Mouse (Mus musculus) retina, postnatal 1 day (tissue): Measurements from ENCODE around the gene Nav2.

Source experiments
- DNase-seq: peaks from one replicate; pipeline ENCODE4 v3.0.0-alpha.2; 2012

Nav2 gene

DNA sequence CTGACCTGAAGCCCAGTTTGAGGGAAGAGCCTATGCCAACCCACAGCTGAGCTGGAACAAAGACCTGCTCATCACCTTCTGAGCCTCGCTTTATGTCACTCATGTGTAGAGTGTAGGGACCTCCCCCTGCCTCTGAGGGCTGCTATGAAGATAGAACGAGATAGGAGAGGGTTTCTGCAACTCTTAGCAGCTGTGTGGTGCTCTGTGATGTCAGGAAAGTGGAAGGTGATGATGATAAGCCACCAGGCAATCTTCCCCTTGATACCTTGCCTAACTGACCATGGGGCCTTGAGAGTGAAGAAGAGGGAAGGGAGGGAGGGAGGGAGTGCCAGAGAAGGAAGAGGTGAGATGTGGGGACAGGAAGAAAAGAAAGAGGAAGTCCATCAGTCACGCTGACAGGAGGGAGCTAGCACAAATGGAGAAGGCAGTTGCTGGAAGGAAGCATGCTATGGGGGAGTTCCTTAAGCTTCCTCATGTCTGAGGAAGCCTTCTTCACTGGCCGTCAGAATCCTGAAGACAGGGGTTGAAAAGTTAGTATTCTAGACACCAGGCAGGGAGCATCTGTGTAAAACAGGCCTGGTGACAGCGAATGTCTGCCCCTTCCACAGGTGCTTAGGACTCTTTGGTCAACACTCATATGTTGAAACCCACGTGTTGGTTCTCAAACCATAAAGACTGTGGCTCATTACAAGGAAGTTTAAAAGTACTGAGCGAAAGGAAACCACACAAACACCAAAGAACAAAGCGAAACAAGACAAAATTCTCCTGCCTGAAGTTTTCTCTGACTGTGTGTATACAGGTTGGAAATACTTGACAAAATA is at the start of gene Nav2:
Nav2 (plus strand) TSS at position 196 of the 821 bp plus-strand sequence.
- no peak for DNase-seq

DNA sequence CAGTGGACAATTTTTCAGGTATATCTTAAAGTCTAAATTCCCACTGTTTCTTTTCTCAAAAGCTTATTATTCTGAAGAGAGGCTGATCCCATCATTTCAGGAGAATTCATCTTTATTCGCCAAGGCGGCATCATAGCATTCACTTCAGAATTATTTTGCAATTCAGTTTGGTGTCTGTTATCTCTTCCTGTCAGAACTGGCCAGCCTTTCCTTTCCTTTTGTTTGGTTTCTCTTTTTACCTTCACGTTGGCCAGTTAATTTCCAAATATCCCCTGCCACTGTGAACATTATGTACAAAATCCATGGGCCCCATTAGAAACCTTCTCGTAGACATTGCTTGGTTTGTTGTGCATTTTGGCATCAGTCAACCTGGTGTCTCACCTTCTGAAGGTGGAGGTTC is 49.2 kb upstream of the Nav2 start:
- no peak for DNase-seq

DNA sequence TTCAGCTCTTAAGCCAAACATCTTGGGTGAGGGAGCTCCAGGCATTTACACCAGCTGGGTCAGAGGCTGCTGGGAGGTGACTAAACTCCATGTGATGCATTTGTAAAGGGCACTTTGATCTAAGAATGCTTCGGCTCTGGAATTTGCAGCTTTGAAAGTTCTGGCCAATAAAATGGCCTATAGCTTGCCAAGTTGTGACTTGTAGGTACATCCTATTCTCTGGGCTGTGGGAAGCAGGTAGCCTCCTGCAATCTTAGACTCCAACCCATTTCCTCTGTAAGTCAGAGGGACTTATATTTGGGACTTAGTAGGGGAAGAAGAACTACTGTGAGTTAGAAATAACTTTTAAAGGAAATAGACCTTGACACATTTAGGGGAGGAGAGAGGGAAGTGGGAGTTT is 47.6 kb upstream of the Nav2 start:
- no peak for DNase-seq

DNA sequence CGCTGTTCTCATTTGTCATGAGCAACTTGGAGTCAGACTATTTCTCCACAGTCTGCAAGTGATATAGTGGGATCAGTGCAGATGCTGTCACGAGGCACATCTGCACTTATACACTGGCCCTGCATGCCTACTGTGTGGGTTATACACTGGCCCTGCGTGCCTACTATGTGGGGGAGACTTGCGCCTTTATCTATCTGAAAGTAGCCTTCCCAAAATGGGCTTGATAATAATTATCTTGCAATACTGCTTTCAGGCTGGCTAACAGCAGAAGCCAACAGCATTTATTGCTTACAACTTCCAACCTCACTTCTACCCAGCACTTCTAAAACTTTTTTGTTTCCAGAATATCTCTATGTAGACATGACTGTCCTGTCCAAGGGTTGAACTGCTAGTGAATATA is 46.7 kb upstream of the Nav2 start:
- no peak for DNase-seq

DNA sequence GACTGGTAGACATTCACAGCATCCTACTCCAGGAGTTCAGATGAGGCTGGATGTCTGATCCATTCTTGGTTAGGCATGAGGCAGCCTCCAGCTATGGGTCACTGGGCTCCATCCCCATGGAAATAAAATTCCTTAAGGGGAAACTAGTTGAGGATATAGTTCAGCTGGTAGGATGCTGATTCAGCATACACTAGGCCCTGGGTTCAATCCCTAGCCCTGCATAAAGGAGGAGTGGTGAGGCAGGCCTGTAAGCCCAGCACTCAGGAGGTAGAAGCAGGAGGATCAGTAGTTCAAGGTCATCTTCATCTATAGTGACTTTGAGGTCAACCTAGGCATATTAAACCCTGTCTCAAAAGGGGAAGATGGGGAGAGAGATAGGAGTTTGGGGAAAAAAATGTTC is 44.3 kb upstream of the Nav2 start:
- no peak for DNase-seq

DNA sequence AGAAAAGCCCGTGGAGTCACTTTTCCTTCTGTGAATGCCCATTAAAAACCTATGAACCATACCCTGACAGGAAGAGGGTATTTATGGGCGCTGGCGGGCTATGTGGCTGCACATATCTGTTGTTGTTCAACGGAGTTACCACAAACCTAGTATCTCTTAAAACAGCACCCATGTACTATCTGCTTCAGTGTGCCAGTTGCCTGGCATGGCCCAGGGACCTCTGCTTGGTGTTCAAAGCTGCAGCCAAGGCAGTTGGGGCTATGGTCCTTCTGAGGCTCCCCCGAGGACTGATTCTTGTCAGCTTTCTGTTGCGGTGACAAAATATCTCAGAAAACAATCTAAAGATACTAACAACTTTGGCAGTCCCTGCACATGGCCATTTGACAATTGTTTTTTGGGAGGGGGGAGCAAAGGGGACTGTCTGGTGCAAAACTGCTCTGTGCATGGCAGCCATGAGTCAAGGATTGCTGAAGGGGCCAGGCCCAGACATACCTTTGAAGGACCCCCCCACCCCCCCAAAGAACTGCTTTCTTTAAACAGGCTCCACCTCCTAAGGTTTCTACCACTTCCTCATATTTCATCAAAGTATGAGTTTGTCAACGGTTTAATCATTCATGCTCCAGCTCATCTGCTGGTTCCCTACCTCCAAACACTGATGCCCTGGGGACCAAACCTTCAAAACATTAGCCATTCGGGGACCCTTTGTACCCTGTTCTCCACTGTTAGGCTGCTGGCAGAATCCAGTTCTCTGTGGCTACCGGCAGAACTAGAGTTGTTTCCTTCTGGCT is 43.7 kb upstream of the Nav2 start:
- DNase-seq, result no peak

DNA sequence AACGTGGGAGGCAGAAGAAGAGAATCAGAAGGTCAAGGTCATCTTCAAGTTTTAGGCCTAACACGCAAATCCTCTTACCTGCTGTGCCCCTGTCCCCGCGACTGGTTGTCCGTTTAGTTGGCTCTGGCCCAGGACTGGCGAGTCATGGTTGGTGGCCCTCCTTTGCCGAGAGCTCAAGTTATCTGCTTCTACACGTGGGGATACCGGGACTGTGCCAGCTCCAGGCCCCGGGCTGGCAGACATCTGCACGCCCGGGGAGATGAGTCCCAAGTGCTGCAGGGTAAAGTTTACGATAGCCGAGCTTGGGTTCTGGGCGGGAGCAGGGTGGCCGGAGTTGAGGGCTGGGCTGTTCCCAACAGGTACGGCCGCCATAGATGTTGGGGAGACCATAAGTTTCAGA is 40.9 kb upstream of the Nav2 start:
- DNase-seq, result no peak

DNA sequence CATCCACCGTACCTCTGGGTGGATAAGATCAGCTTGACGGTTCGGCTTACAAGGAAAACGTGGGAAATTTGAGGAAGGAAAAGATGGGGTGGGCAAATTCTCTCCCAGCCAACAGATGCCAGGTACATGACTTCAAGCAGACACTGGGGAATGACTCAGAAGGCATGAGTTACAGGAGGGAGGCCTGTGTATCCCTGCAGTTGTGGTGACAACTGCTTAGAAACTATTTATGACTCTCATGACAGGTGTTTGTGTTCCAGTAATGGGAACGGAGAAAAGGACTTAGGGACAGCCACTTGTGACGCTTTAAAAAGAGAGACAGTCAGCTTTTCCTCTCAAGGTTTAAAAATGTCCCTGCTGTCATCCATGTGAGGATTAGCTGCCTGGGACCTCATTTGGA is 38.4 kb upstream of the Nav2 start:
- DNase-seq, result no peak

DNA sequence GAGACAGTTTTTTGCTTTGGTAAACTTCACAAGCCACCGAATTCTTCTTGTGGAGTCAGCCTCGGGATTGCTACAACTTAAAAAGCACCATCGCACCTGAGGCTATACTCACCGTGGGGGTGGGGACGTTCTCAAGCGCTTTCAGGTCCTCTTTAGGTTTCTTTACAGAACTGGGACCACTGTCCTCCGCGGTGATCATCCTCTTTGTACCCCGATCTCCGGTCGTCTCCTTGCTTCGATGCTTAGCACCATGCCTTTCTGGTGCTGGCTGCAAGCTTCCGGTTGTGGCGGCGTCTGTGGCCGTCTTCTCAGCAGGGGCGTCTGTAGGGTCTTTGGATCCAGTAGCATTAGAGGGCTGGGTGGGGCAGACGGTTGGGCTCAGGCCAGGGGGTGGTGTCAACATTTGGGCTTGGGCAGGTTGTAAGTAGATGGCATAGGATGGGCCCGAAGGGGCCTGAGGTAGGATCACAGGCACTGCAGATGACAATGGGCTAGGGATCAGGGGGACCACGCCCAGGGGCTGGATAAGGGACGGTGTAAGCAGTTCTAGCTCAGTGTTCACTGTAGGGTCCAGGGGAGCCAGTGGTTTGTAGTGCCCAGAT is 37.8 kb upstream of the Nav2 start:
- no peak for DNase-seq

DNA sequence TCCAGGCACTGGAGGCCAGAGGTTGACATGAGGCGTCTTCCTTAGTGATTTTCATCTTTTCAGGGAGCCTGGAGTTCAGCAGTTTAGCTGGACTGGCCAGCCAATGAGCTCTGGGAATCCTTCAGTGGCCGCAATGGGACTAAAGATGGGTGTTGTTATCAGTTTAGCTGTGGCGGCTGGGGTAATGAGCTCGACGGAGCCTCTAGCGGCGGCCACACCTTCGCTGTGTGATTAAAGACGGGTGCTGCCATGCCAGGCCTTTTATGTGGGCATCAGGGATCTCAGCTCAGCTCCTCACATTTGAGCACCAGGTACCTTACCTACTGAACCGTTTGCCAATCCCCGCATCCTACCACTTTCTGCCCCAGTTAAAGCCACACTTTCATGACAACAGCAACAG is 37.2 kb upstream of the Nav2 start:
- DNase-seq, result no peak

DNA sequence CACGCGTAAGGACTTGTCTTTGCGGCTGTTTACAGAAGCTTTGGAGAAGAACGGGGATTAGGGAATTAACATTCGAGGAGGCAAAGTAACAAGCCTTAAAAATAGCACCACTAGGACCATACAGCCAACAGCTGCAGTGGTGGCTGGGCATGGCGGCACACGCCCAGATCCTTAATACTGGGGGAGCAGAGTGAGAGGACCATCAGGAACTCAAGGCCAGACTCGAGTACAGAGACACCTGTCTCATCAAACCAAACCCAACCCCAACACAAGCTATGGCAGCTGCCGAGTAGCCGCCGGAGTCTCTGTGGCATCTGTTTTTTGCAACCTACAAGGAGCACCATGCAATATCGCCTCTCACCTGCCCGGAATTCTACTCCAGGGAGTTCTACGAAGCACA is 33.4 kb upstream of the Nav2 start:
- DNase-seq, result no peak

DNA sequence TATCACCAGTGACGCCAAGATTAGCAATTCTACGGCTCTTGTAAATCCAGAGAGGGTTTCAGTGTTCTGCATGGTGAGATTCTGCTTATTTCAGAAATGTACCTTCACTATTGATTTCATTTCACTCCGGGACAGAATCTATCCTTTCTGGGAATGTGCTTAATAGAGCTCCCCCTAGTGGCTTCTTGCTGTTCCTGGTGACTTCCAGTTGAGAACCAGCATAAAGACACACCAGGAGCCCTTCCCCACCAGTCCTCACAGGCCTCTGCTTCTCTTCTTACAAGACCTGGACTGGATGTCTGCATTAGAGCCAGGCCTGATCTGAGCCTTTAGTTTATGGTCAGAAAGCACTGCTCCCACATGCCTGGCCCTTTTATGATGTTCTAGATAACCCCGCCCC is 32.0 kb upstream of the Nav2 start:
- peak; percentile 80 for DNase-seq

DNA sequence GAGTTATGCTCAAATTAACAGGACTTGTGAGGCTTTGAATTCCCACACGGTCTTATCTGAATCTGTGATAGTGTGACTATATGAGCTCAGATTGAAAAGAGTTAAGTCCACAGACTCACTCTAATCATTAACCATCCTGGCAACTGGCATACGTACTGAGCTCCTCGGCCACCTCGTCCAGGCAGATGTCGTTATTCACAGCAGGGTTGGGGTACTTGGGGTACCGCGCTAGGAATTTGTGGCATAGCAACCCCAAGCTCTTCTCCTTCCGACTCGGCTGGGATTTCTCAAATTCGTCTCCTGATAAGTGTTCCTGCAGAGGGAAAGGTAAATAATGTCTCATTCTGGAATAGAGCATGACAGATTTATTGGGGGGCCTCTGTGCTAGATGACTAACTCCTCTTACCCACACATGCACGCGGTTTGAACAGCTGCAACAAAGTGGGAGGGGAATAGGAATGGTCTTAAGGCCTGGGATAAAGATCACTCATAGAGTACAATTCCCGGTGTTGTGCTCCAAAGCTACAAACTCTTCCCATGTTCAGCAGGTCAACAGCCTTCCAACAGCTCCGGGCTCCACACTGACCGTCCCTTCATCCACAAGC is 30.6 kb upstream of the Nav2 start:
- DNase-seq, result no peak

DNA sequence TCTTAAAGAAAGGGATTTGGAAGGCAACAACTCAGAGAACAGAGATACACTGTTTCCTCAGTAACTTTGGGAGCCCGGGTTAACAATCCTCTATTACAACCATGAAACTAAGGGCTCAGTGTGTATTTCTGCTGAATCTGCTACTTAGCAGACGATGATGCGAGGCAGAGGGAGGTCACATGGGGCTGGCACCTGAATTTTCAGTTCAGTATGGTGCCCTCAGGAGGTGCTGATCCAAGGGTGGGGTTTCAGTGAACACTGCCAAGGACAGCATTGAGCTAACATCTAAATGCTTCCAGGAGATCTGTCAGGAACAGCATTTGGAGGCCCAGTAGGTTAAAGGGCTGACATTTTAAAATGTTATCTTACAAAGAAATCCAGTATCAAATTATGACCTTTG is 28.9 kb upstream of the Nav2 start:
- DNase-seq, result no peak

DNA sequence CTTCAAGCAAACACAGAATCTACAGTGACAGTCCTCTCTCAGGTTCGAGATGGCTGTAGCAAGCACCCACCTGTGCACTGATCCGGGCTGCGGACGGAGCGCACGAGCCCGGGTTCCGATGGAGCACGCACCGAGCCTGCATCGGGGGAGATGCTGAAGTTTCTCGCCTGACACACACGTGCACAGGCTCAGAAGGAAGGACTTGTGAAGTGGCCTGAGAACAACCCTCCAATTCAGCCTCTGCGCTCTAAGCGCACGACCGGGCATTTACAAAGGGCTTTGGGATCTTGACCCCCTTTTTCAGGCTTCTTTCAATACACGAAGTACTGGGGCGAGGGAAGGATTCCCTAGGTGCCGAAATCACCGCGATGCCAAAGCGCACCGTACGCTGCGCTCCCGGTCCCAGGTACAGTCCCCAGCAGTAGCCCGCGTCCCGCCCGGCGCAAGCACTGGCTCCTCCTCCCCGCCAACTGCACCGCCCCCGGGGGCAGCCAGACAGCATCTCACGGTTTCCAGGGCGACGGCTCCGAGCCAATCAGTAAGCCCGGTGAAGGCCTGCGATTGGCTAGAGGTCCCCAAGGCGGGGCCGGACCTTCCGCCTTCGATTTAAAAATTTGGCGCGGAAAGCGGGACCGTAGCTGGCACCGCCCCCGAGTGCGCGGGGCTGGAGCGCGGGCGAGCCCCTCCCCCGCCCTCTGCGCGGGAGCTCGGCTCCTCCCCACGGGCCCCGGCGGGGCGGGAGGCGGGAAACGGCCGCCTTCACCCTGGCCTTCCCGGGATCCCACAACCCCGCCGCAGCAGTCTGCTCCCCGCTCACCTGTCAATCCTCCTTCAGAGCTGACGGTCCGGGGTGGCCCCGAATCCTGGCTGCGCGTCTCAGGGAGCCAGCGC is 27.7 kb upstream of the Nav2 start:
- DNase-seq, result peak; percentile 99

DNA sequence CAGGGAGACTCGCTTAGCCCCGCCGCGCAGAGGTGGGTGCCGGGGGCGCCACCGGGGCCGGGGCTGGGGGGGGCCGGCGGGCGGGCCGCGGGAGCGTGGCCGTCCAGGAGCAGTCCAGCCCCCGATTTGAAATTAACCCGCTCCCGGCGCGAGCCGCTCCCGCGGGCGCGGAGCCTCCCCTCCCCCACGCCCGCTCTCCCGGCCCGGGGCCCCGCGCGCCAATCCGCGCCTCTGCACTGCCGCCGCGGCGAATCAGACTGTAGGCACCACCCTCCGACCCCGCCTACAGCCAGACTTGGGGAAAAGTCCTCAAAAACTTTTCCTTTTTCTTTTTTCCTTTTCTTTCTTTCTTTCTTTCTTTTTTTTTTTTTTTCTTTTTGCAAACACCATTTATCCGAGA is 27.0 kb upstream of the Nav2 start, which contains the start of gene E2f8:
E2f8 (minus strand) TSS at position 111 of the 400 bp plus-strand sequence.
- peak; percentile 86 for DNase-seq

DNA sequence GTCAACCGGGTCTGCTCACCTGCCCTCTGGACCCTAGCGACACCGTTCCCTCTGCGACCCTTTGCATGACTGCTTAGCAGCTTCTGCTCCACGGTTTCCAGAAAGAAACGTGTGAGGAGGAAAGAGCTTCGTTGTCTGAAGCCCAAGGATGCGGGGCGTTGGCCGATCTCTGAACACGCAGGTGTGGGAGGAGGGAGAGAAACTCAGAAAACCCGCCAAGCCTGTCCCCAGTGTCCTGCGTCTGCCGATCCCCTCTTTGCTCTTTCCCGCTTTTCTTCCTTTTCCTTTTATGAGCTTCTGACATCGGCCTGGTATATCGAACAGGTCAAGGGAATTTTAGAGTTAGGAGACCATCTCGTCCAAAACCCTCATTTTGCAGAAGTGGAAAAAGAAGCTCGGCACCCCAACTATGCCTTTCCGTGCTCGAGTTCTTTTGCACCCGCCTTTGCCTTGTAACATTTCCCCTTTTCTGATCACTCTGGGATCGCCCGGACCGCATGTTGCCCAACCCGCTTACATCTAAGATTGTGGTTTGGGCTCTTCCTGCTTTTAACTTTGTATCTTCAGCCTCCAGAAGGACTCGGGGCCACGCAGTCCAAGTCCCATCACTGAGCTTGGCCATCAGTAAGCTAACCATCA is 26.4 kb upstream of the Nav2 start:
- DNase-seq, result no peak

DNA sequence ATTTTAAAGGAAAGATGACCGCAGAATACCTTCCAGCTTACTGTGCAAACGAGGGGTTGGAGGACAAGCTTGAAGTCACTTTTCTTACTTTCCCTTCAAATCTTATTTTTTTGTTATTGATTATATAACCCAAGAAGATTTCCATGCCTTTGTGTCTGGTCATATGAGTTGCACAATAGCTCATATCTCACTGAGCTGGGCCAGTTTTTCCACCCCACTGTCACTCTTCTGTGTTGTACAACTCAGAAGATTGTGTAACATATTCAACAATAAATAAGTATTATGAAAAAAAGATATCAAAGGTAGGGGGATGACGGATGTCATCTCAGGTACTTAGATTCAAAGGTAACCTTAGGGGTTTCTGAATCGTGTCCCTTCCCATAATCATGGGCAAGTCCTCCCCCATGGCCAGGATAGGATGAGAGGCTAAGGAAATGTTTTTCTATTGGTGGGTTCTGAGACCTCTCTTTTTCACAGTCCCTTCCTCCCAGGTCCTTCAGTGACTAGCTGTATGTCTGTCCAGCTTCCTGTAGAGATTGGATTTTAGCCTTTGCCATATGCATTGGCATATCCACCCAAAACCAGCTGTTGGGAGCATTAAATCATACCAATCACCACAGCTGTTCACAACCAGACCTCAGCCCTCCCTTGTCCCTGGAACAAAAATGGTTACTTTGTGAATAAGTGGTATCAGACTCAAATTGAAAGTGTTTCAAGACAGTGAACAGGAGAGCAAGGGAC is 24.8 kb upstream of the Nav2 start:
- no peak for DNase-seq

DNA sequence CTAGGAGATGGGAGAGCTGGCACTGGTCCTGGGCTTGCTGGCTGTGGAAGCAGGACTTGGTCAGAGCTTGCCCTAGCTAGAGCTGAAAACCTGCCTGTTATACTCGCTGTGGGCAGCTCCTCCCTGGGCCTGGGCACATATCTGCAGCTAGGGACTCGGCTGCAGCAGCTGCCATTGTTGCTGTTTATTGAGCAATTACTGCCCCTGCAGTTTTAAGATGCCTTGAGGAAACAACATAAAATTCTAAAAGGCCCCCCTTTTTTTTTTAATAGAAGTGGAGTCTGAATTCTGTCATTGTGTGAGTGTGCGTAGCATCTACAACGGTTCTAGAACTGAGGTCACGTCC is 24.3 kb upstream of the Nav2 start:
- no peak for DNase-seq

DNA sequence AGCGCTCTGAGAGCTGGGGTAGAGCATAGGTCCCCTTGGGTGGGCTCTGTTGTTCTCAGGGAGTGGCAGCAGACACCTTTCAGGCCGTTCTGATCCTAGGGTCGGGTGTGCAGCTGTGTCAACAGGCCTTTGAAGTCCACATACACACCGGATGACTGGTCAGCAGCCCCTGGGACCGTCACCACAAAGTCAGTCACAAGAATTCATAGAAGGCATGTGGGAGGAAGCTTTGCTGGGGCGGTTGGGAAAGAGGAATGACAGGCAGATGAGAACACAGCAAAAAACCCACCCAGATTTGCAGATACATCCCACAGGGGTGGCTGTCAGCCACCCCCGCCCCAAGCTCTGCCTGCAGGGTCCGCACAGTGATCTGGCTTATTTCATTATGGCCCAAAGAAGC is 20.5 kb upstream of the Nav2 start:
- DNase-seq, result no peak

DNA sequence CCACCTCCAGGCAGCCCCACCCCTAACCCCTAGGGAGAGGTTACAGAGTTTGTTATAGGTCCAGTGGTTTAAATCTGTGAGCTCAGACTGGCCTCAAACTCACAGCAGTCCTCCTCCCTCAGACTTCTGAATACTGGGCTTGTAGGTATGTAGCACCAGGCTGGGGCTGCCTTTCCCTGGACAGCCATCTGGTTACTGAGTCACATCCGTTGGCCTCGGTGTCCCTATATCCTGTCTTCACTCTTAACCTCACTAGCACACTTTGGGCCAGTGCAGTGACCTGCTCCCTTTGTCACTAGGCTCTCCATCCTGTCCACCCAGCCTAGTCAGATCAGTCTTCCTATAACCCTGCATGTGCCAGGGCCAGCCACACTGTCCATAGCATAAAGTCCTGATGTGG is 19.8 kb upstream of the Nav2 start:
- no peak for DNase-seq
